Mouse (Mus musculus) embryo, embryonic 9.5 days (tissue): ENCODE results near the gene Ehd3.
"Not testable (repeated sequence)": the region's sequence is repeated elsewhere in the genome, so short reads cannot be mapped to it uniquely, and the experiment has no call there.

Experiments used
- DNase-seq: peaks from one replicate; pipeline ENCODE4 v3.0.0-alpha.2; 2017; ENCODE audit errors: extremely low spot score

Gene Ehd3

DNA sequence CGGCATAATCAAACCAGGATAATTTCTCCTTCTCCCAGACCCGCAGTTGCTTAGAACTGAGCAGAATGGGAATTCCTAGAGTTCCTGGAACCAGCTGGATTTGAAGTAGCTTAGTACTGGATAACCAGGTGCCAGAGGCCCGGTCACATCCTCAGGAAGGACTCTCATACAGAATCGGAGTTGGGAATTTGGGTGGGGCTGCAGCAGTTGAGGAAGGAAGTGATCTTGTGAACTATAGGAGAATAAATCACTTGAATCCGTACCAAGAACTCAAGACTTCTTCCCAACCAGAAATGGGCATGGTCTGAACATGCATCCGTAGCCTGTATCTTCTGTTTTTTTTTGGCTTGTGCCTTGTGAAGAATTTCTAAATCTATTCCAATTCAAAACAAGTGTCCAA lies 22.2 kb downstream of the Ehd3 start:
- DNase-seq, result no peak

DNA sequence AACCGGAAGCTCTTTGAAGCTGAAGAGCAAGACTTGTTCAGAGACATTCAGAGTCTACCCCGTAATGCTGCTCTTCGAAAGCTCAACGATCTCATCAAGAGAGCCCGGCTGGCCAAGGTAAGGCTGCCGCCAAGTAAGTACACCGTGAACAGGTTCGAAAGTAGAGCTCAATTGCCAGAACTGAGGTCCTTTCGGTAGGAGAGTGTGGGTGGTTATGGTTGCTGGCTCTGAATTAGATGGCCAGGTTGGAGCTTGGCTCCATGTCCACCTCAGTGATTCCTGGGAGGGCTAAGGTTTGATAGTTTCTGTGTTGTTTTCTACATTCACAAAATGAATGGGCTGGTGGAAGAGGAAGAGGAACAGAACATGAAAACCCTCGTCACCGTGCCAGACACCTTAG lies 23.5 kb downstream of the Ehd3 start:
- DNase-seq, result no peak

DNA sequence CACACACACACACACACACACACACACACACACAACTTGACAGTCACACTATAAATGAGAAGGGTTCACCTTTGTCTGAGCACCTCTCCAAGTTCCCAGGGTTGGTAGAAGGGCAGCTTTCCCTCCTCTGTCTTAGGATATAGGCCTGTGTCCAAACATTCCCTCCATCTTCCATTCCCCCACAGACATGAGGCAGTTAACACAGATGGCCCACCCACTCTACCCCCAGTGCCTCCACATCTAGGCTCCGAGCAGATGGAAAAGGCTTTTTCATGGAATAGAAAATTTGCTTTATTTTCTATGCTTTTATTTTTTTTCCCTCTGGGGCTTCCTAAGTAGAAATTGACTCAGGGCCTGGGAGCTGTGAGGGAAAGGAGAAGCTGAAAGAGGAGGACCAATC lies 26.6 kb downstream of the Ehd3 start:
- DNase-seq, result no peak

DNA sequence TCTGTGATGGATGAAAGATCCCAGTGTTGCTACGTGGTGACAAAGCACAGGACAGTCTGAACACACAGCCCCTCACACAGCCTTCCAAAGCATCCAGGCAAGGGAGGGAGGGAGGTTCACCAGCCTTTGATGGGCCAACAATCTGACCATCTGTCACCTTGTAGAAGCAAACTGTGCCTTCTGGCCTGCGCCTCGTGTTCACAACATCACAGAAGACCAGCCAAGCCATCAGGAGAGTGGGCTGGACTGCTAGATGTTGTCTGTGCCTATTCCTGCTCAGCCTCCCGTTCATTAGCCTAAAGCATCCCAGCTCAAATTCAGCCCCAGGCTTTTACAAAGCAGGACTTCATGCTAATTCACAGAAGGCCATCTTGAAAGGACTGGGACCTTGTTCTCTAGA lies 27.5 kb downstream of the Ehd3 start:
- DNase-seq, result no peak

DNA sequence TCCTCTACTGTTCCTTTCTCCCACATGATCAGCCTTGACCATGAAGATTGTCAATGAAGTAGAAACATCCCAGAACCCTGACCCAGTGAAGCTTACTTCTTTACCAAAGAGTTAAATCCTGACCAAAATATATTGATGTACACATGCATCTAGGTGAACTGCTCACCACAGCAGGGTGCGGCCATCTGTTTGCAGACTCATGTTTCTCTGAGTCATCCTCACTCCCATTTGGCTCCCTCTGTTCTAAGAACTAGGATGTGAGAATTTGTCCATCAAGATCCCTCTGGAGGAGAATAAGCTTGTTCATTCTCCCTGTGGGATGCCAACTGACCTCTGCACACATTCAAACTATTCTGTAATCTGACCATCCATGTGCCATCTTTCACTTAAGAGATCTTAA lies 29.0 kb downstream of the Ehd3 start:
- DNase-seq, result no peak

DNA sequence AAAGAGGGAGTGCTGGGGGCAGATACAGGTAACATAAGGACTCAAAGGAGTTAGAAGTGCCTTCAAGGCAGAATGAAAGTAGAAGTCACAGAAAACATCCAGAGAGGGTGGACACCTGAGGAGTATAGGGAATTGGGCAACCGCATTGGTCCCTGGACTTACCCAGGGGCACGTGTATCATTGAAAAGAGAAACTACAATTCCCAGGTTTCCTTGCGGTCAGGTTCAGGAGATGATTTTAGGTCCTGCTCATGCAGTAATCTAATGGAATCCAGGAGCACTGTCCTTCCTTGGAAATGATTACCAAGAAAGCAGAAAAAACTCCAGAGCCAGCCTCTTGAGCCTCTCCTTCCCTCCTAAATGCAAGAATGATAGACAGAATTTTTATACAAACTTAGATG lies 29.5 kb downstream of the Ehd3 start:
- DNase-seq, result no peak

DNA sequence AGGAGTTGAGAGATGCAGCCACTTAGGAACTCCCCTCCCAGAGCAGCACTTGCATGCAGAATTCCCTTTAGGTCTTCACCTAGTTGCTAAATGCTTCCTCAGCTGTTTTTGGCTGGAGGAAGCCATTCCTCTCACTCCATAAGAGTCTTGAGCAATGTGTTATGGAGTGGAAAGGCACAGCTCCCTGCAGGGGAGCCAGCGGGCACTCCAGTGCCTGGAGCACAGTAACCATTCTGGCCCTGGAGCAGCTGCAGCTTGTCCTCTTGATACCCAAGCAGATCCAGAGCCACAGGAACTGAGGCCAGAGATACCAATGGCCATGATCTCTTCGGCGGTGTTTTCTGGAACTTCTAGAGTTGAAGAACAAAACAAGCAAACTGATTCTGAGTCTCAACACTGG lies 32.7 kb downstream of the Ehd3 start:
- DNase-seq, result no peak

DNA sequence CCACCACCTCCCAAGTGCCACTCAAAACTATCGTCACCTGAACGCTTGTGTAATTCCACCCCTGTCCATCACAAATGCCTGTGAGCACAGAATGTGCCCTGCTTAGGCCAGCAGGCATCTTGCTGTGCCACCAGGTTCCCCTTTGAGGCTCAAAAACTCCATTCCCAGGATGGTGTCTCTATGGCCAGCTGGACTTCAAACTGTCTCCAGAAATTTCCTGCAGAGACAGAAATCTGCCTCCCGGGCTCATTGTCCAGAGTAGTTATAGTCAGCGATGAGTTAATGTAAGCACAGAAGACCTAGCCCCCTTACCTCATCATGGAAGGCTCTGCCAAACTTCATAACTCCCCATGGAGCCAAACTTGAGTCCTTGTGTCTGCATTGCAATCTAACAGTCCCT lies 33.3 kb downstream of the Ehd3 start:
- DNase-seq, result no peak

DNA sequence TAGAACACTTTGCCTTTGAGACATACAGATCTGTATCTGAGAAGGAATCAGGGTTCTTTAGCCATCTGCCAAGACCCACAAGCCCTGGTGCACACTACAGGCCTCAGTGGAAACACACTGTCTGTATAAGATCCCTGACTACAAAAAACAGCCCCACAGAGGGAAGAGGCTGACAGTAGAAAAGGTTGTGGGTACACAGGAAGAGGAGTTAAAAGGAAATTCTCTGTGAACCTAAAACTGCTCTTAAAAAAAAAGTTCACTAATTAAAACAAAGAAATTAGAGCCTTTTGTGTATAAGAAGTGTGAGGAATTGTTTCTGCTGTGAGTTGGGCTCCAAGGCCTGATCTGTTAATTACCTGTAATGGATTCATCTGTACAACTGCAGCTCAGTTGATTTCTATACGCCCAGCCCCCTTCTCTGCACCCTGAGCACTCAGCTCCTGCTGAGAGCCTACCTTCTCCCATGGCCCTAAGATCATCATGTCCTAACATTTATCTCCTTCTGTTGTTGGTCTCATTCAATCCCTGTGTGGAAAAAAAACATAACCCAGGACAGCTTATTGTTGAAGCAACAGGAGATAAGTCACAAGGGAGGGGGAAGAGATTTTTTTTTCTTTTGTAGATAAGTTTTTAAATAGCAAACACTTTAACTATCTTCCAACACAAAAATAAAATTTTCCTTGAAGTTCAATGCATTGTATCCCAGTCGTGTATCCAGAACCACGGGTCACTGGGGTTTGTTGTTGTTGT lies 35.3 kb downstream of the Ehd3 start:
- no peak for DNase-seq

DNA sequence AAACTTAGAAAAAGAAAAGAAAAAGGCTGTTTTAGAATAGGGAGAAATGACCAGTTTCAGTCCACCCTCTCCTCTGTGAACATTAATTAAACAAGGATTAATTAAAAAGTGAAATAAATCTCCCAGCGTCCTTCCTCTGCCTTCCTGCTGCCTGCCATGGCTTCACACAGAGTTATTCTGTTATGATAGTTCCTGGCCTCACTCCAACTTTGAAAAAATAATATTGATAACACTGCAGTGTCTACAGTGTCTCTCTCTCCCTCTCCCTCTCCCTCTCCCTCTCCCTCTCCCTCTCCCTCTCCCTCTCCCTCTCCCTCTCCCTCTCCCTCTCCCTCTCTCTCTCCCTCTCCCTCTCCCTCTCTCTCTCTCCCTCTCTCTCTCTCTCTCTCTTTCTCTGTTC lies 35.9 kb downstream of the Ehd3 start:
- DNase-seq, result not testable (repeated sequence)

DNA sequence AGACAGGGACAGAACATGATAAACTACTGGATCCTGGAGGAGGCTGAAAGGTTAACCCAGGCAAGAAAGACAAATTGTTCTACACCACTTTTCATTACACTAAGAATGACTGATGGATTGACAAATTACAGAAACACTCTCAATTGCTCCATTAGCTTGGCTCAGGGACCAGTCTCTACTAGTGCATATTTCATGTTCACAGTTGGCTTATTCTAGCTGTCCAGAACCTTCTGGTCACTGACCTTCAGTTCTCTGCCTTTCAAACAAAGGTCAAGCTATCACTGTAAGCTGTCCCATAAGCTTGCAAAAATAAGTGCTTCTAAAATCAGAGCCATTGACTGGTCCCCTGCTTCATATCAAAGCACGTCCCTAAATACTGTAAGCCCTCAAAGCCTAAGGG lies 39.0 kb downstream of the Ehd3 start:
- no peak for DNase-seq

DNA sequence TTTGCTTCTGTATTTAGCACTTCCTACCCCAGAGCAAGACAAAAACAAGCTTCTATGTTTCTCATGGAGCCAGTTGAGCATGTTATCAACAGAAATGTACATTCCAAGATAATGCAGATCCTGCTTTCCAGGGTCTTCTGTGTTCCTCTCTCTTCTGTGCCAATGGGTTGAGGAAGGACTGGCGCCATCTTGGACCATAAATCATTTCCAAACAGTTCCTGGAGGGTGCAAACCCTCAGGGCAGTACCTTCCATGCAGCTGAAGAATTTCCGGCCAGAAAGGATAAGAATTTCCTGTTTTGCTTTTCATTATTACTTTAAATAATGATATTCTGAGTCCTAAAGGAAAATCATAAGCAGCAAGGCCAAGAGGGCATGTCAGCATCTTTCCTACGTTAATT lies 41.7 kb downstream of the Ehd3 start:
- no peak for DNase-seq

DNA sequence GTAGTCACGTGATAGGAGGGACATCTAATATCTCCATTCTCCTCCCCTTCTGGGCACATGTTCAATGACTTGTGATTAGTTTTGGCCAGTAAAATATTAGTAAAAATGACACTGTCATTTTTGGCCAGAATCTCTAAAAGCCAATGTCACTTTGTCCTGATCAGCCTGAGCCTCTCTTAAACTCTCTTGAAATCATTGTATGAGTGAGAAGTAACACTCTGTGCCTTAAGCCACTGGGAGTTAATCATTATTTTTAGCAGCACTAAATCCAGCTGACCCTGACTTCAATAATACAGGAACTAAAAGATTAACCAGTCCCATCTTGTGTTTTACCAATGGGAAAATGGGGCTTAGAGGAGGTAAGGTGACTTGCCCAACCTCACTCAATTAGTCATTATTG lies 43.5 kb downstream of the Ehd3 start:
- DNase-seq, result no peak

DNA sequence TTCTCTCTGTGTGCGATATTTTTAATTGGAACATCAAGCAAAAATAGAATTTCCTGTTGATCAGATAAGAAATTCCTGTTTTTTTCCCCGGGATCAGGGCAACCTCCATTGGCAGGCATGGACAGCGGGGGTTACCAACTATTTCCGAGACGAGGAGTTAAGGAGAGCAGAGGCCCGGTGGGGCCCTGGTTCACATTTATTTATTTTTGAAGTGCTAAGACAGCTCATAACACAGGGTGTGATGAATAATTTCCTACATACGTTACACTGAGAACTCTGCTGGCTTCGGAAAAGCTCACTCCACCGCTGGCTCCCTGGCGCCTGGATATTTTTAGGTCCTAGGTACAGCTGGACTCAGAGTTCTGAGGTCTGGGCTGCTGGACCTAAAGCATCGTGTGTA lies 49.1 kb downstream of the Ehd3 start:
- no peak for DNase-seq

DNA sequence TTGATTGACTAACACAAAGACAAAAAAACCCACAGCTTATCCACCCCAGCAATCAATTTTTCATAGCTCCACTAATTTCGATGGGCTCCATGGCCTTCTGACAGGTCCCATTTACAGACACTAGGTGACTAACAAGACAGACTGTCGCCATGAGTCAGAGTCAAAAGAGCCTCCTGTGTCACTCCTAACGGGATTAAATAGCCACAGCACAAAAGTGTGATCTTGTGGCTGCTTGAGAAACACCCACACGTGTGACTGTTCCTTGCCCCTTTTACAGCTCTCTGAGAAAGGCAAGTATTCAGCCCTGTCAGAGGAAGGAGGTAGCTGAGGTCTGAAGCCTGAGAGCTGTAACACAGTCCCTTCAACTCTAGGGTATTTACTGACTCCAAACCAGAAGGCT lies 49.8 kb downstream of the Ehd3 start:
- no peak for DNase-seq

DNA sequence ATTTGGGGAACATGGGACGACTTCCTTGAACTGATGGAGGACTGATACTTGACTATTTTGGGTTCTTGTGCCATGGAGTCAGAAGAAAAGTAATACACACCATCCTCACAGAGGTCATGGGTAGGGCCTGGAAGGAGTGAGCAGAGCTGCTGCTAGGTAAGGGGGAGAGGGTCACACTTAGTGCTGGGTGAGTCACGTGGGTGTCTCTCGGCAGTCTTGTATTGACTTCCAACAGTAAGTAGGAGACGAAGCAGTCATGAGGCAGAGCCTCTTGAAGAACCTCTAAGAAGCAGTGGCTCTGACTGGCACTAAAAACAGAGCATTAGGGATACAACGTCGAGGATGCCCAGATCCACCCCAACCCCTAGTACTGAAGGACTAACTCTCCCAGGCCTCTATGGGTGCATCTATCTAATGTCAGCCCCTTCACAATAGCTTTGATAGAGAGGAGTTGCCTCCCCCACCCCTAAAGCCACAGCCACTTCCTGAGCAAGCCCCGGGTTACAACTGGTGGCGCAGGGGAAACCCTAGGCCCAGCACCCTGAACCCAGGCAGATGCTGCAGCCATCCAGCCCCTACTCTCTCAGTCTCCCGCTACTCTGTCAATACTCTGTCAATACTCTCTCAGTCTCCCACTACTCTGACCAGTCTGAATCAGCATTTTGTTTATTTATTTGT lies 65.2 kb downstream of the Ehd3 start:
- DNase-seq, result no peak

DNA sequence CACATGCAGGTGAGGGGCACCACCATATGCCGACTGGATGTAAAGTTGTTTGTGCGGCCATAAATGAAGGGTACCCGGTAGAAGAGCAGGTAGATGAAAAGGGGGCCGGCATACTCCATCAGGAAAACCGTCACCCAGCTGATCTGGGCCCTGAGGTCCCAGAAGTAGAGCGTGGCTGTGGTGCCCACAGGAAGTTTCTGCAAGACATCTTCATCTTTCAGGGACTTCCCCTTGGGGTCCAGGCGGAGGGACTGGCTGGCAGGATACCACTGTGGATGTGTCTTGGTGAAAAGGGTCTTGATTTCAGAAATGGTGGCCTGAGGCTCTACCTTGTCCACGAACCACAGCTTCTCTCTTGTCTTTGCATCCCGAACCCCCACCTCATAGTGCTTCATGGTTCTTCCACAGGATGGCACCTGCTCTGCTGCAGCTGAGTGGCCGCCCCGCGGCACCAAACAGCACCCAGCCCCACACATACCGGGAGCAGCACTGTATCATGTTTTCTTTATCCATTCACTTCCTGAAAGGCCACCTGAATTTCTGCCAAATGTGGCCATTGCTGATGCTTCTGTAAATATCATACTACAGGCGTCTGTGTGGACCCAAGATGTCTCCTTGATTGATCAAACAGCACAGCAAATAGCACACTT lies 67.1 kb downstream of the Ehd3 start:
- no peak for DNase-seq

DNA sequence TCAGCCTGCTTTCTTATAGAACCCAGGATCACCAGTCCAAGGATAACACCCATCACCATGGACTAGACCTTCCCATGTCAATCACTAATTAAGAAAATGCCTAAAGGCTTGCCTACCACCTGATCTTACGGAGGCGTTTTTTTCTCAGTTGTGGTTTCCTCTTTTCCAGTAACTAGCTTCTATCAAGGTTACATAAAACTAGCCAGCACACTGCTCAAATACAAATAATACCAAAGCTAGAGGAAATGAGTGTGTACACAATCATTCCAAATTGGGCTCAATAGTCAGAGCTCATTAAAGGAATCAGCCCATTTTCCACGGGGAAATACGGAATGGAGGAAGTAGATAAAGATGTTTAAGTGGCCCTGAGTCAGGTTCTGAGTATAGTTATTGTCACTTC lies 71.3 kb downstream of the Ehd3 start:
- no peak for DNase-seq

DNA sequence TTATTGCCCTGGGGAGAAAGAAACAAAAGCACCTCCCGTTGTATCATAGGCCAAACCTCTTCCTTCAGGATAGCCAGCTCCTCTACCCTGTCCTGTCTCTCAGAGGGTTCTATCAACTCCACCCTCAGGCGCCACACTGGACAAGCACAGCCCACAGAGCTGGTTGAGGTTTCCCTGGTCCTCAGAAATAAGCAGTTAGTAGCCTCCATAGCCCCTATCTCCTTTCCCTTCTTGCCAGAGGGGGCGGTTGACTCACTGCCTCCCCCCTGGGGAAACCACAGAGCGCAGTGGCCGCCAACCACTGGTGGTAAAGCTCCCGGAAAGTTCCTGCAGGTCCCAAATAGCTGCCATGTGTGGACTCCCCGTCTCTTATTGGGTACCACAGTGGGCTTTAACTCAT lies 71.7 kb downstream of the Ehd3 start:
- DNase-seq, result no peak

DNA sequence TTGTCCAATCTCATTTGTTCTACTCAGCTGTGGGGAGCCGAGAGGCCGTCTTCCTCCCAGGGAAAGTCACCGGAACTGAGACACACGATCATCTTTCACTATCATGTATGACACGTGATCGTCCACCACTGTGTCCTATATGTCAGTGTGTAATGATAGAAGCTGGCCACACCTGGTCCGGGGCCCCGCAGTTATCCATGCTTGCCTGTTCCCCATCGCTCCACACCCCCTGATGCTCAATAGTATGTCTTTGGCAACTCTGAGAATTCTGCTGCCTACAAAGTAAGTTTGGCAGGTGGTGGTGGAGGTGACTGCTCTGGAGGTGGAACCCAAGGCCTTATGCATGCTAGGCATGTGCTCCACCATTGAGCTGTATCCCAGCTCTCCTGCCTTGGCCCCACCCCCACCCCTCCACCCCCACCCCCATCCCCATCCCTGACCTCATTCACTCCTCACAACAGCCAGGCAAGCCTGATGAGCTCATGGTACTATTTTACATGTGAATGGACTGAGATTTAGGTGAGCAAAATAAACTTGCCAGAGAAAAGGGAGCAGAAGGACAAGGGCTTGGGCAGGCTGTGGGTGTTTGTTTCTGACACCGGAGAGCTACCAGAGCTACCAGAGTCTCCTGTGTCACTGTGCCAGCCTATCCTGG lies 75.5 kb downstream of the Ehd3 start:
- no peak for DNase-seq

DNA sequence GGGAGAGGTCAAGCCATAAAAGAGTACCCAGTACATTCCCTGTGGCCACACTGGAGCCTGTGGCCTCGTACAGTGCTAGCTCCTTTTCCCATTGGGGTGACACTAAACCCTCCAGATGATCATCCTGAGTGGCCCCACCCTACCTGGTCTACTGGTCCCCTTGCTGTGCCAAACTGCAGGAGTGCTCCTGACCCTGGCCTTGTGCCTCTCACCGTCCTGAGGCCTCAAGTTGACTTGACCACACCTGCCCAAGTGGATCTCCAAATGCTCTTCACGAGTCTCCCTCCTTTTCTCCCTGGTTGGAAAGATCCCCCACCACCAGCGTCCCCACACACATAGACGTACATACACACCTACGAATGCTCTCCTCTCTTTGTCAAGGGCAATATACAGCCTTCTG lies 76.4 kb downstream of the Ehd3 start:
- DNase-seq, result no peak

DNA sequence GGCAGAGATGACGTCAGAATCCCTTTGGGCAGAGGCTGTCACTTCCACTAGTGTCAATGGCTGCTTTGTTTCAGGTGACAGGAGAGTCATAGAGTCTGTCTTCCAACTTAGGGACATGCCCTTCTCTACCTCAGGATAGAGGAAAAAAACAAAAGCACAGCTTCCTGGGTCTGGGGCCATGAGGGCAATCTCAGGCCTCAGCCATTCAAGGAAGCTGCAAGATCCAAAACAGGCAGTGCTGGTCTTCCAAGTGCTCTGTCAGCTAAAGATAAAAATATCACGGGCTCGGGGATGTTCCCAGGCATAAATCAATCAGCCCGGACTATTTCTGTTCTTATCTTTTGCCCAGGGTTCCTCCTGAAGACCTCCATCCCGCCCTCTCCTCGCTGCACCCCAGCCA lies 77.4 kb downstream of the Ehd3 start:
- no peak for DNase-seq
